Mouse (Mus musculus) midbrain, embryonic 13.5 days (tissue): ENCODE data around the gene Syngr4. TPM values are rescaled to one million over a fixed set of nuclear protein-coding genes. Genes with fewer than 3 reads are reported as not detected.
A peak's percentile ranks its signal among the peaks of the same experiment; 100 is the strongest.

Source experiments
- ATAC-seq: fragments of 200-750 bp; cut with Nextera tagmentation; 2 replicates; pipeline ENCODE4 v1.8.0; 2017; ENCODE audit warnings: mild to moderate bottlenecking, moderate TSS enrichment, moderate library complexity
- H3K27ac ChIP-seq: fragments of 300-500 bp; sonication (generic); 2 replicates; pipeline ENCODE4 v1.5.1; 2015; ENCODE audit warnings: inconsistent platforms, mild to moderate bottlenecking, moderate library complexity
- H3K27me3 ChIP-seq: fragments of 300-500 bp; sonication (generic); 2 replicates; pipeline ENCODE4 v1.6.1; 2015; ENCODE audit warnings: mild to moderate bottlenecking, inconsistent platforms
- H3K36me3 ChIP-seq: fragments of 300-500 bp; sonication (generic); 2 replicates; pipeline ENCODE4 v1.6.1; 2015; ENCODE audit warnings: mild to moderate bottlenecking, inconsistent platforms
- H3K4me1 ChIP-seq: fragments of 300-500 bp; sonication (generic); replicated peaks from 2 replicates; pipeline ENCODE4 v1.6.1; 2015; ENCODE audit warnings: inconsistent platforms
- H3K4me2 ChIP-seq: fragments of 300-500 bp; sonication (generic); replicated peaks from 2 replicates; pipeline ENCODE4 v1.6.1; 2015; ENCODE audit warnings: moderate library complexity, mild to moderate bottlenecking, inconsistent platforms
- H3K4me3 ChIP-seq: fragments of 300-500 bp; sonication (generic); replicated peaks from 2 replicates; pipeline ENCODE4 v1.5.1; 2015; ENCODE audit warnings: mild to moderate bottlenecking, inconsistent platforms
- H3K9ac ChIP-seq: fragments of 300-500 bp; sonication (generic); replicated peaks from 2 replicates; pipeline ENCODE4 v1.6.1; 2015; ENCODE audit warnings: mild to moderate bottlenecking, inconsistent platforms
- H3K9me3 ChIP-seq: fragments of 300-500 bp; sonication (generic); 2 replicates; pipeline ENCODE4 v1.6.1; 2016; ENCODE audit warnings: mild to moderate bottlenecking, inconsistent platforms
- WGBS: fragments of 180-500 bp; shearing (Covaris S2); methylation state at CpG from one replicate; pipeline ENCODE4 v1.1.7; 2015; 5-methylcytosine and 5-hydroxymethylcytosine counted together
- polyA plus RNA-seq: library from polyadenylated mRNA; unstranded; fragments of >200 nt; fragmentation: Nextera tagmentation; extraction: Ambion mirVana; gene quantifications from 2 replicates; pipeline ENCODE4 v1.2.1, GENCODE M21; 2015

The Syngr4 gene
- polyA plus RNA-seq, 1 experiment from 2014 or later = 0.28 TPM

DNA sequence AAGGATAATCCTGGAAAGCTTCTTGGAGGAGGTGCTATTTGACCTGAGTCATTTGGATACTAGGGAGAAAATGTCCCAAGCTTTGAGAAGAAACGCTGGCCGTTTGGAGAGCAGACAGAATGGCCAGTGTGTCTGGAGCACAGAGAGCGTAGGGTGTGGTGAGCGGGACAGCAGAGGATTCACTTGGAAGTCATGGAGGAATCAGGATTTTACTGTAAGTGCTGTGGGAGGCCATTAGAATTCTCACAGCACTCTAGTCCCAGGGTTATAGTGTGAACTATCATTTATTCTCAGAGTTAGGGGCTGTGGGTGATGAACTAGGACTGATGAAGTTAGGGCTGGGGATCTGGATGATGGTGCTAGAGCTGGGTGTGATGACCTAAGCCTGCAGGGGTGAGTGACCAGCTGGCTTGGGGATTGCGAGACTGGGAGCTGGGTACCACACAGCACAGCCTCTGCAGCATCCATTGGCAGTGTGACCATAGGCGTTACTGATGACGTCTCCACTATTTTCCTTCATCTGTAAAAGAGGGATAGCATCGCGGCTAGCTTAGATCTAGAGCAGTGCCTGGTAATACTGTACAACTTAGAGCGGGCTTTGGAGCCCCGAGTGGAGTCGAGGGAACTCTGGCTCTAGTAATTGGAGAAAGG is 25.6 kb upstream of the Syngr4 start:
- no peaks in the 10 kb centered on the region for H3K36me3 ChIP-seq
- WGBS = 88% methylated on average over 12 of the region's 12 CpGs
- peaks cover 13% of the 10 kb centered on the region; the same call in 1 of the 2 replicates for H3K27me3 ChIP-seq
- peaks cover 17% of the 10 kb centered on the region for H3K4me1 ChIP-seq
- 0 out of 2 replicates have a peak, but pooled peaks cover 2% of the 10 kb centered on the region for H3K9me3 ChIP-seq
- peak overlapping the region; percentile 63; the same call in 1 of the 2 replicates for H3K4me2 ChIP-seq
- peak overlapping the region; percentile 73; the same call in 1 of the 2 replicates for H3K27ac ChIP-seq
- ATAC-seq = no peak
- H3K9ac ChIP-seq = peak overlapping the region; percentile 50; the same call in 1 of the 2 replicates
- H3K4me3 ChIP-seq = no peak overlapping the region

DNA sequence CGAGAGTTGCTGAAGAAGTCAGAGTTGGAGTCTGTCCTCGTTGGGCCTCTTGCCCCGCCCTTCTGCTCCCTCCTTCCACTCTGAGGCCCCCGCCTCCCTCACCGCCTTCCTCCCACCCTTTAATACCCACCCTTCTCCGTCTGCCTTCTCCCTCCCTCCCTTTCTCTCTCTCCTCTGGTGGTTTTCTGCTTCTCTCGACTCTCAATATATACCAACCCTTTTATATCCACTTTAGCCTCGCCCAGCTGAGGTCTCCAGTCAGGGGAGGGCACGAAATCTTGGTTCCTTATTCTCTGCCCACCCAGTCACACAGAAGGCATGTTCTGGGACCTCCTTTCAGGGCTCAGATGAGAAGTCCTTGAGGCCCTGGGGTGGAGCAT is 24.7 kb upstream of the Syngr4 start, which contains the start of gene Emp3:
TSS of gene Emp3 (minus strand) at position 163 of the 380 bp plus-strand sequence.
- Histone ChIP-seq H3K9ac (peak within 1 kb of the TSS; percentile 11; the same call in 1 of the 2 replicates), H3K4me3 (no peak within 1 kb of the TSS; the same call in 1 of the 2 replicates)
- 56% methylated on average over 9 of the region's 9 CpGs for WGBS

DNA sequence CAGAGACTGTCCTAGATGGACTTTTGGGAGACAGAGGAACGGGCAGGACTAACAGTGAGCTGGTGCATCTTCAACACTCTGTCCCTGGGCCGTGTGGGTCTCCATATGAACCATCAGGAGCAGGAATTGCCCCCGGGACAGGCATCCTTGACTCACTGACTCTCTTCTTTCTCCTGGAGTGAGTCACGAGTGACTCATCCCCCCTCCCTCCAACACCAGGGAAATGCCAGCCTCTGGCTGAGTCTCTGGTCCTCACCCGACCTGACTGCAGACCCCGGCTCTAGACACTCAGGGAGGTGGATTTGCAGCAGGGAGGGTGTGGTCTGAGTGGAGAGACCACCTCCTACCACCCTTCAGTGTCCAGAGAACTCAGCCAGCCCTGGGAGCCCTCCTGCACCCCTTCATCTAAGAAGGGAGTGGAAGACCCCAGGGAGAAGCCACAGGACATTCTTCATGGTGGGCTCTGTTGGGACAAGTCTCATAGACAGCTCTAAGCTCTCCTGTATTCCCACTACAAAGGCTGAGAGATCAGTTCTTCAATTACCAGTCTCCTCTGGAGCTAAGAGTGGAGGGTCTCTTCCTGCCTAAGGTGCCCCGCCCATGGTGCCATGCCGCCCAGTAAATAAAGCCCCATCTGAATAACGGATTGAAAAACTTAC is 24.2 kb upstream of the Syngr4 start:
- Histone ChIP-seq H3K9ac (peak overlapping the region; percentile 11; the same call in 1 of the 2 replicates), H3K27ac (no peak overlapping the region), H3K4me3 (no peak overlapping the region; the same call in 1 of the 2 replicates), H3K4me1 (peaks cover 30% of the 10 kb centered on the region), H3K36me3 (no peaks in the 10 kb centered on the region), H3K27me3 (peaks cover 13% of the 10 kb centered on the region; the same call in 1 of the 2 replicates), H3K4me2 (no peak overlapping the region), H3K9me3 (no peaks in the 10 kb centered on the region)
- no peak for ATAC-seq
- WGBS = 54% methylated on average over 9 of the region's 9 CpGs

More for the DNA sequence above, 24.7 kb upstream of the Syngr4 start, which contains the start of gene Emp3:
- no peak within 1 kb of the TSS; the same call in 1 of the 2 replicates for H3K4me2 ChIP-seq
- H3K27ac ChIP-seq = 0 out of 2 replicates have a peak within 1 kb of the TSS, but pooled peaks have one; percentile 73
- ATAC-seq = no peak
- H3K36me3 ChIP-seq = no peaks in the 10 kb centered on the region
- H3K9me3 ChIP-seq = no peaks in the 10 kb centered on the region
- H3K4me1 ChIP-seq = peaks cover 25% of the 10 kb centered on the region
- peaks cover 13% of the 10 kb centered on the region; the same call in 1 of the 2 replicates for H3K27me3 ChIP-seq

DNA sequence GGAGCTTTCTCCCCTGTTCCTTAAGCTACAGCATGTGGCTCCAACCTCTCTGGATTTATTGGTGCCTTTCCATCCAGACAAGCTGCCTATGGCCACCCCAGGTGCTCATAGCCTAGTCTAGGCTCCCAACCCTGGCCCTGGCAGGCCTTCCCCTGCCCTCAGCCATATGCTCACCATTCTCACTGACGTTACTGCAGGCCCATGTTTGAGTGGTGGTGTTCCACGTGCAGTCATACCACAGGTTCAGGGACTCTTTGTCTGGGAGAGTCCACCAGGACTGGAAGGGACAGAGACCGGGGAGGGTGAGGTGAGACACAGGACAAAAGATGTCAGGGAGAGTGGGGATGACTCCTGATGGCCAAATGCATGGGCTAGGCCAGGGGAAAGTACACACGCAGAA is 23.2 kb upstream of the Syngr4 start:
- Histone ChIP-seq H3K4me3 (no peak overlapping the region), H3K27me3 (peaks cover 13% of the 10 kb centered on the region; the same call in 1 of the 2 replicates), H3K27ac (no peak overlapping the region), H3K9me3 (no peaks in the 10 kb centered on the region), H3K9ac (0 out of 2 replicates have a peak overlapping the region, but pooled peaks have one; percentile 11), H3K36me3 (no peaks in the 10 kb centered on the region), H3K4me2 (no peak overlapping the region), H3K4me1 (peaks cover 30% of the 10 kb centered on the region)
- WGBS = 78% methylated on average over 4 of the region's 4 CpGs
- no peak for ATAC-seq

DNA sequence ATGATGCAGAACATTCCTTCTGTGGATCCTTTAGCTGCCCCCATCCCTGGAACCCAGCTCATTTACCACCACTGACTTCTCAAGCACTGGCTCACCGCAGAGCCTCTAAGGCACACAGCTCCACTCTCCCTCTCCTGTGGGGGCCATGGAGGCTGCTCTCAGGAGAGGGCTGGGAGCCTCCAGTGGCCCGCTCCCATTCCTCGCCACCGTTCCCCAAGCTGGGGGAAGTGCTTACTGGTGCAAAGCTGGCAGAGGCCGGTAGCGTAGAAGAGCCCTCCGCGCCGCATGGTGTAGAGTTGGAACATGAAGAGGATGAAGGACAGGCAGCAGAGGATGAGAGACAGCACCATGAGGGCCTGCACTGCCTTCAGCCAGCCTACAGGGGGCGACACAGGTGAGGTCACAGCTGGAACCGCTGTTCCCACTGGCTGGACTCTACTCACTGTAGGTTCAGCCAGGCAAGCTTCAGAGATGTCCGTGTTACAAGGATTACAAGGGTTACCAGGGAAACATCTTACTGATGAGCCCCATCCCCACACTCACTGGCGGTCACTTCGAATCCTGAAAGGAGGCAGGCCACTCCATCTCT is 22.7 kb upstream of the Syngr4 start:
- H3K4me2 ChIP-seq = no peak overlapping the region
- no peak overlapping the region for H3K4me3 ChIP-seq
- H3K9ac ChIP-seq = no peak overlapping the region
- H3K4me1 ChIP-seq = peaks cover 30% of the 10 kb centered on the region
- ATAC-seq = no peak
- no peaks in the 10 kb centered on the region for H3K36me3 ChIP-seq
- WGBS = 69% methylated on average over 14 of the region's 14 CpGs
- H3K27me3 ChIP-seq = peaks cover 13% of the 10 kb centered on the region; the same call in 1 of the 2 replicates
- H3K9me3 ChIP-seq = no peaks in the 10 kb centered on the region
- no peak overlapping the region for H3K27ac ChIP-seq

DNA sequence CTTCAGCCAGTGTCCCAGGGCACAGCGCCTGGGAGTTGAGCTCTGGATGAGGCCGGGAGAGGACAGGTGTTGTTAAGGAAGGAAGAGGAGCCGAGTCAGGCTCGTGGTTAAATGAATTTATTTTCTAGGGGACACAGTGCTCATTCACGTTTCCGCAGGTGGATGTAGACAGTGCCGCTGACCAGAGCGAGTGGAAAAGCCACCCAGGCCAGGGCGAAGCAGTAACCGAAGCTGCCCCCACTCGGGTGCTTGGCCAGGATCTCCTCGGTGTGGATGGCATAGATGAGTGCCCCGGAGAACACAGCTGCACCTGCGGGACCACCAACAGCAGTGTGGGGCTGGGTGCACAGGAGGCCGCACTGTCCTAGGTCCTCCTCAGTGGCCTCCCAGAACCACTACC is 21.4 kb upstream of the Syngr4 start:
- H3K4me1 ChIP-seq = peaks cover 30% of the 10 kb centered on the region
- ATAC-seq = no peak
- 90% methylated on average over 15 of the region's 15 CpGs for WGBS
- peak overlapping the region; percentile 63 for H3K9ac ChIP-seq
- H3K36me3 ChIP-seq = 0 out of 2 replicates have a peak, but pooled peaks cover 4% of the 10 kb centered on the region
- peaks cover 13% of the 10 kb centered on the region; the same call in 1 of the 2 replicates for H3K27me3 ChIP-seq
- H3K9me3 ChIP-seq = no peaks in the 10 kb centered on the region
- no peak overlapping the region for H3K4me2 ChIP-seq
- peak overlapping the region; percentile 76; the same call in 1 of the 2 replicates for H3K27ac ChIP-seq
- H3K4me3 ChIP-seq = no peak overlapping the region

DNA sequence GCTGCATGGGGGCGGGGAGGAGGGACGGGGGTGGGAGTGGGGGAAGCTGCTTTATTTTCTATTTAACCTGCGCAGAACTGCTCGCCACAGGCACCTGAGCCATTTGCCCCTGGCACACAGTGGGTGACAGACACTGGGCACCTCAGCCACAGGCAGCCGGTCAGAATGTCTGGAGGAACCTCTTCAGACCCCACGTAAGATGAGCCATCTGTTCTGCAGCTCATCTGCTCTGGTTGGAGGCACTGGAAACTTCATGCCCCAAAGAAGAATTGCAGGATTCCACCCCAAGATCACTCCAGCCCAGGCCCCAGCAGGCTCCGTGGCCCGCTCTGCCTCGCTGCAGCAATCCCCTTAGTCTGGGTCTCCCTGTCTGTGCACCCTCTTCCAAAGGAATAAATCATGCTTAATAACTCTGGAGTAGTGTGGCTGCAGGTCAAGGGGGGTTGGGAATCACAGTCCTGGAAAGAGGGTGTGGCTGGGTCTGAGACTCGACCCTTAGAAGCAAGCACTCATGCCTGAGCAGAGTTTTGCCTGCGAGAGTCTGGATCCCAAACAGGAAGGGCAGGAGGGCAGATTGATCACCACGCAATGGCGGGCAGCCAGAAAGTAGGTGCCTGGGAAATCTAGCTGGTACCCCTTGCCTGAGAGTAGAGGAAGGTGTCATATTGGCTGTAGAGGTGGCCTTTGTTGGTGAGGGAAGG is 20.6 kb upstream of the Syngr4 start:
- 39% methylated on average over 13 of the region's 13 CpGs for WGBS
- peaks cover 13% of the 10 kb centered on the region; the same call in 1 of the 2 replicates for H3K27me3 ChIP-seq
- 0 out of 2 replicates have a peak overlapping the region, but pooled peaks have one; percentile 10 for H3K4me3 ChIP-seq
- H3K9ac ChIP-seq = peak overlapping the region; percentile 63
- peak overlapping the region; percentile 55 for H3K4me2 ChIP-seq
- peak overlapping the region; percentile 76 for H3K27ac ChIP-seq
- H3K4me1 ChIP-seq = peaks cover 22% of the 10 kb centered on the region
- ATAC-seq = peak; percentile 18; the same call in 1 of the 2 replicates
- no peaks in the 10 kb centered on the region for H3K9me3 ChIP-seq
- 0 out of 2 replicates have a peak, but pooled peaks cover 4% of the 10 kb centered on the region for H3K36me3 ChIP-seq

DNA sequence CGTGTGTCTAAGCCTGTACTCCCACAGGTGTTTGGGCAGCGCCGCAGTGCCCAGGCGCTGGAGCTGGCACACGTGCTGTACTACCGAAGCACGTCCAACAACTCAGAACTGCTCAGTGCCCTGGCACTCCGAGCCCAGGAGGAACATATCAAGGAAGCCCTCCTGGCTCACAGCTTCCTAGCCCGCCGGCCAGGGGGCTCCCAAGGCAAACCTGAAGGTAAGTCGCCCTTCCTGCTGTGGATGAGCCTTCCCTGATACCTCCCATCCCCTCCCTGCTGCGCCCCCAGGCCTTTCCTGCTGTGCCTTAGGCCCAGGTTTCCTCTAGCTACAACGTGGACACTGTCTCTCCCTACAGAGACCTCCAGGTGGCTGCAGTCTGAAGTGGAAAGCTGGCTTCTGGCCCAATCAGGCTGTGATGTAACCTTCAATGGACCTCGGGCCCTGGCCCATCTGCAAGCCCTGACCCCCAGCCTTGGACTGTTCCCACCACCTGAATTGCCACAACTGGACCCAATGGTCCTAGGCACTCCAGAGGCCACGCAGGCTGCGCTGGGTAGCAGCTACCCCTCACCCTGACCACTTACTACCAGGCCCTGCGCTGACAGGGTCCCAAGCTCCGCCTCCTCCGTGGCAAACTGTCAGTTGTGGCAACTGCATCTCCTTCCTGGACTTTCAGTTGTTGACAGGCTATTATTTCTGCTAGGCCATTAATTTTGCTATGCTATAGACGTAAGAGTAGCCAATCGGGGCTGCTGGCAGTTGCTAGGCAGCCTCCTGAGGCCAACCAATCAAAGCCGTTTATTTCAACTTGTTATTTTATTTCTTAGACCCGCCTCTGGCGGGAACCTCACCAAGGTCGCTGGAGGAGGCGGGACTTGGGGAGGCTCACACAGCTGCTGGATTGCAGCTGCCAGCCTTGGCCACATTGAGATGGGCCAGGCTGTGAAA is 19.8 kb upstream of the Syngr4 start:
- 35% methylated on average over 26 of the region's 26 CpGs for whole genome bisulfite sequencing
- Histone ChIP-seq H3K4me1 (peaks cover 22% of the 10 kb centered on the region), H3K27me3 (peaks cover 13% of the 10 kb centered on the region; the same call in 1 of the 2 replicates), H3K9me3 (no peaks in the 10 kb centered on the region), H3K4me3 (peak overlapping the region; percentile 27), H3K36me3 (peaks cover 4% of the 10 kb centered on the region; the same call in 1 of the 2 replicates), H3K9ac (peak overlapping the region; percentile 63), H3K4me2 (peak overlapping the region; percentile 55), H3K27ac (peak overlapping the region; percentile 76)
- ATAC-seq = peak; percentile 89

DNA sequence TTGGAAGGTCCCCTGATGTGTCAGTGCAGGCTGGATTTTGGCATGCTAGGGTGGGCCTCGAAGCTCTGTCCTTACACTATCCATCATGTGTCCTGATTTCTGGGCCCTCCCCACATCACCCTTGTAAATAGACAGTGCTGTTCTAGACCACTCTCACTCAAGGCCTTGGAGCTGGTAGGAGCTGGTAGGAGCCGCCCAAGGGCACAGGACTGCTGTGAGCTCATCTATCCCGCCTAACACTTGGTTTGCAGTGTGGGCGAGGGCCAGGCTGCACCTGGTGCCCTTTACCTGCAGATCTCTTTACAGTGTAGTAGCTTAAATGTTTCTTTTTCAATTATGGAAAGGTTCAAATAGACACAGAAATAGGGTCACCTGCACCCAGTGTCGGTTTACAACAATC is 18.5 kb upstream of the Syngr4 start:
- no peak for ATAC-seq
- Histone ChIP-seq H3K36me3 (peaks cover 16% of the 10 kb centered on the region), H3K4me3 (no peak overlapping the region), H3K27ac (no peak overlapping the region), H3K9me3 (no peaks in the 10 kb centered on the region), H3K9ac (no peak overlapping the region), H3K4me2 (no peak overlapping the region), H3K4me1 (peaks cover 22% of the 10 kb centered on the region), H3K27me3 (peaks cover 4% of the 10 kb centered on the region; the same call in 1 of the 2 replicates)
- whole genome bisulfite sequencing = 90% methylated on average over 5 of the region's 5 CpGs

DNA sequence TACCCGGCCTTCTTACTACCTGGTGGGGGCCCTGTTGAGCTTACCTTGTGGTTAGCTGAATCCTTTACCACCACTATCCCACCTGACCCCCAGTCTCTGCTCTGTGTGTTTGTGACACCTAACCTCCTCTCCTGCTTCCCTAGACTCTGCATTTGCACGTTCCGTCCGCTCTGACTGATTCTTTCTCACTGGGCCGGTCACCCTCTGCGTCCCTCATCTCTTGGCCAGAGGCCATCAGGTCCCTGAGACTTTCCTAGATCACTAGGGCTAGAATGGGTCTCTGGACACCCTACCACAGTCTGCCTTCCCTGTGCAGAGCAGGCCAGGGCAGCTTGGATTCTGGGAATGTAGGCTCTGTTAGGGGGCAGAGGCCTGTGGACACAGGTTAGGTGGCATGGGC is 17.6 kb upstream of the Syngr4 start:
- 90% methylated on average over 6 of the region's 6 CpGs for WGBS
- Histone ChIP-seq H3K4me1 (peaks cover 22% of the 10 kb centered on the region), H3K27me3 (no peaks in the 10 kb centered on the region), H3K9me3 (no peaks in the 10 kb centered on the region), H3K27ac (no peak overlapping the region), H3K36me3 (peaks cover 26% of the 10 kb centered on the region), H3K9ac (no peak overlapping the region), H3K4me3 (no peak overlapping the region), H3K4me2 (no peak overlapping the region)
- ATAC-seq = no peak
